Mouse (Mus musculus): ENCODE results near the gene Gpbar1.
A peak's percentile ranks its signal among the peaks of the same experiment; 100 is the strongest.

Gpbar1 gene

GRCm38 (mm10) chr1:74285212-74286010 is 7.1 kb downstream of the Gpbar1 start:
- TF ChIP-seq GATA4 (IDR thresholded peaks at IDR 0.05; ENCODE audit: insufficient replicate concordance, low read length): no peak

GRCm38 (mm10) chr1:74288327-74288726 is 10.0 kb downstream of the Gpbar1 start:
- TF ChIP-seq GATA4 (IDR thresholded peaks at IDR 0.05; ENCODE audit: insufficient replicate concordance, low read length): no peak

GRCm38 (mm10) chr1:74289248-74289647 is 10.9 kb downstream of the Gpbar1 start:
- peak; percentile 31; the same call in 1 of the 2 replicates for TF ChIP-seq GATA4 (IDR thresholded peaks at IDR 0.05; ENCODE audit: insufficient replicate concordance, low read length)

- no peak for TF ChIP-seq GATA4 (IDR thresholded peaks at IDR 0.05; ENCODE audit: insufficient replicate concordance, low read length)
These were observed 11.4 kb downstream of the Gpbar1 start for GRCm38 (mm10) chr1:74289740-74290139.

GRCm38 (mm10) chr1:74290141-74290540 is 11.8 kb downstream of the Gpbar1 start:
- no peak for TF ChIP-seq GATA4 (IDR thresholded peaks at IDR 0.05; ENCODE audit: insufficient replicate concordance, low read length)

- TF ChIP-seq GATA4 (IDR thresholded peaks at IDR 0.05; ENCODE audit: insufficient replicate concordance, low read length): no peak
These were observed 14.1 kb downstream of the Gpbar1 start for GRCm38 (mm10) chr1:74292331-74293020.

- no peak for TF ChIP-seq GATA4 (IDR thresholded peaks at IDR 0.05; ENCODE audit: insufficient replicate concordance, low read length)
These were observed 15.1 kb downstream of the Gpbar1 start for GRCm38 (mm10) chr1:74293306-74293960.

- no peak for TF ChIP-seq GATA4 (IDR thresholded peaks at IDR 0.05; ENCODE audit: insufficient replicate concordance, low read length)
These were observed 15.8 kb downstream of the Gpbar1 start for GRCm38 (mm10) chr1:74294090-74294643.

- TF ChIP-seq GATA4 (IDR thresholded peaks at IDR 0.05; ENCODE audit: insufficient replicate concordance, low read length): no peak
These were observed 16.5 kb downstream of the Gpbar1 start for GRCm38 (mm10) chr1:74294733-74295455.

GRCm38 (mm10) chr1:74295456-74296171 is 17.3 kb downstream of the Gpbar1 start:
- peak; percentile 39; the same call in 1 of the 2 replicates for TF ChIP-seq GATA4 (IDR thresholded peaks at IDR 0.05; ENCODE audit: insufficient replicate concordance, low read length)

- TF ChIP-seq GATA4 (IDR thresholded peaks at IDR 0.05; ENCODE audit: insufficient replicate concordance, low read length): no peak
These were observed 18.1 kb downstream of the Gpbar1 start for GRCm38 (mm10) chr1:74296477-74296876.

- no peak for TF ChIP-seq GATA4 (IDR thresholded peaks at IDR 0.05; ENCODE audit: insufficient replicate concordance, low read length)
These were observed 18.9 kb downstream of the Gpbar1 start for GRCm38 (mm10) chr1:74297269-74297668.

GRCm38 (mm10) chr1:74298157-74298750 is 19.9 kb downstream of the Gpbar1 start:
- no peak for TF ChIP-seq GATA4 (IDR thresholded peaks at IDR 0.05; ENCODE audit: insufficient replicate concordance, low read length)

- no peak for TF ChIP-seq GATA4 (IDR thresholded peaks at IDR 0.05; ENCODE audit: insufficient replicate concordance, low read length)
These were observed 20.6 kb downstream of the Gpbar1 start for GRCm38 (mm10) chr1:74298996-74299395.
